Mouse (Mus musculus) liver, embryonic 15.5 days (tissue): Measurements from ENCODE around the gene Mmgt1. TPM values are rescaled to one million over a fixed set of nuclear protein-coding genes. Genes with fewer than 3 reads are reported as not detected.
A peak's percentile ranks its signal among the peaks of the same experiment; 100 is the strongest.

Experiments used
- ATAC-seq: fragments of 200-750 bp; cut with Nextera tagmentation; 2 replicates; pipeline ENCODE4 v1.8.0; 2017; ENCODE audit warnings: moderate number of reproducible peaks, mild to moderate bottlenecking, moderate library complexity; ENCODE audit not compliant: insufficient read depth
- H3K27ac ChIP-seq: fragments of 300-500 bp; sonication (generic); replicated peaks from 2 replicates; pipeline ENCODE4 v1.5.1; 2015; ENCODE audit warnings: mild to moderate bottlenecking, inconsistent platforms
- H3K27me3 ChIP-seq: fragments of 300-500 bp; sonication (generic); 2 replicates; pipeline ENCODE4 v1.6.1; 2015; ENCODE audit warnings: mild to moderate bottlenecking, inconsistent platforms
- H3K36me3 ChIP-seq: fragments of 300-500 bp; sonication (generic); replicated peaks from 2 replicates; pipeline ENCODE4 v1.6.1; 2015; ENCODE audit warnings: moderate library complexity, mild to moderate bottlenecking, inconsistent platforms
- H3K4me1 ChIP-seq: fragments of 300-500 bp; sonication (generic); replicated peaks from 2 replicates; pipeline ENCODE4 v1.6.1; 2015; ENCODE audit warnings: inconsistent platforms
- H3K4me2 ChIP-seq: fragments of 300-500 bp; sonication (generic); 2 replicates; pipeline ENCODE4 v1.6.1; 2015; ENCODE audit warnings: moderate library complexity, mild to moderate bottlenecking, inconsistent platforms
- H3K4me3 ChIP-seq: fragments of 300-500 bp; sonication (generic); replicated peaks from 2 replicates; pipeline ENCODE4 v1.5.1; 2015; ENCODE audit warnings: mild to moderate bottlenecking, inconsistent platforms
- H3K9ac ChIP-seq: fragments of 300-500 bp; sonication (generic); 2 replicates; pipeline ENCODE4 v1.6.1; 2015; ENCODE audit warnings: moderate library complexity, mild to moderate bottlenecking, inconsistent platforms
- H3K9me3 ChIP-seq: fragments of 300-500 bp; sonication (generic); replicated peaks from 2 replicates; pipeline ENCODE4 v1.6.1; 2016; ENCODE audit warnings: inconsistent platforms
- WGBS: fragments of 180-500 bp; shearing (Covaris S2); methylation state at CpG from one replicate; pipeline ENCODE4 v1.1.7; 2015; ENCODE audit warnings: mixed read lengths; ENCODE audit not compliant: insufficient replicate concordance; 5-methylcytosine and 5-hydroxymethylcytosine counted together
- microRNA-seq: library from miRNA; unstranded; fragments of <30 nt; microRNA quantifications from one replicate; pipeline ENCODE4, GENCODE M21; 2016
- polyA plus RNA-seq: library from polyadenylated mRNA; unstranded; fragments of >200 nt; fragmentation: Nextera tagmentation; extraction: Ambion mirVana; gene quantifications from 2 replicates; pipeline ENCODE4 v1.2.1, GENCODE M21; 2015

The Mmgt1 gene
- polyA plus RNA-seq, 1 experiment from 2014 or later = 7.9 TPM

DNA sequence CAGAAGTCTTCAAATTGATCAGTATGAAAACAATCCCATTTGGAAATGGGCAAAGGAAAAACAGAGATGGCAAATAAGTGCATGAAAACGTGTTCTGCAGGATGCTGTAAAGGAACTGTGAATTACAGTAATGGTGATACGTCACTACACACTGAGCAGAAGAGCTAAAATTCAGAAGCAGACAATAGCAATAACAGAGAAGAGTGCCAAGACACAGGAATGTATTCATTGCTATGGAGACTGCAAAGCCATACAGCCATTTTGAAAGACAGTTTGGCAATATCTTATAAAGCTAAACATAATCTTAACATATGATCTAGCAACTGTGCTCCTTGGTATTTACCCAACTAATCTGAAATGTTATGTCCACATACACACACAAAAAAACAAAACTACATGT lies 19.7 kb downstream of the Mmgt1 start:
- Histone ChIP-seq H3K9ac (no peak overlapping the region), H3K27ac (no peak overlapping the region), H3K9me3 (no peaks in the 10 kb centered on the region), H3K27me3 (no peaks in the 10 kb centered on the region), H3K4me1 (no peaks in the 10 kb centered on the region), H3K36me3 (no peaks in the 10 kb centered on the region), H3K4me3 (no peak overlapping the region), H3K4me2 (no peak overlapping the region)
- 60% methylated on average over 2 of the region's 2 CpGs for WGBS
- ATAC-seq = no peak

DNA sequence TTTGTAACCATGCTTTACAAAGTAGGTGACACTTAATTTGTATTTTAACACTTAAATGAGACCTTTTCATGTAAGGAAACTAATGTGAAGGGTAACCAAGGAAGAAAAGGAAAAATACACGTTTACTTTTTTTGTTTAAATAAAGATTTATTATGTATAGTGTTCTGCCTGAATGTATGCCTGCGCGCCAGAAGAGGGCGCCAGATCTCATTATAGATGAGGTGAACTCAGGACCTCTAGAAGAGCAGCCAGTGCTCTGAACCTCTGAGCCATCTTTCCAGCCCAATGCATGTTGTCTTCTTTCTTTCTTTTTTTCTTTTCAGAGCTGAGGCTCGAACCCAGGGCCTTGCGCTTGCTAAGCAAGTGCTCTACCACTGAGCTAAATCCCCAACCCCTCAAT lies 25.4 kb downstream of the Mmgt1 start:
- ATAC-seq = no peak
- WGBS = 8% methylated on average over 6 of the region's 6 CpGs

DNA sequence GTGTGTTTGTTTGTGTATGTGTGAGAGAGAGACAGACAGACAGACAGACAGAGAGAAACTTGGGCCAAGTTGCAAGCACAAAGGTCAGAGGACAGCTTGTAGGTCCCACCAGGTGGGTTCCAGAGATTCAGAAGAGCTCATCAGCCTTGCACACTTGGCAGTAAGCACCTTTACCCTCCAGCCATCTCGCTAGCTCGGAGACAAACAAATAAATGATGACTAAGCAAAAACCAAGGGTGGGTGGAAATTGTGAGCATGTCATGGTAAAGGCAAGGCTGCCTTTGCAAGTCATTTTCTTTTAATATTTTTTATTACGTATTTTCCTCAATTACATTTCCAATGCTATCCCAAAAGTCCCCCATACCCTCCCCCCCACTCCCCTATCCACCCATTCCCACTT lies 44.3 kb downstream of the Mmgt1 start:
- Histone ChIP-seq H3K9ac (no peak overlapping the region), H3K27ac (no peak overlapping the region), H3K27me3 (no peaks in the 10 kb centered on the region), H3K4me1 (no peaks in the 10 kb centered on the region), H3K9me3 (no peaks in the 10 kb centered on the region), H3K36me3 (no peaks in the 10 kb centered on the region), H3K4me3 (no peak overlapping the region), H3K4me2 (no peak overlapping the region)
- 57% methylated on average over 3 of the region's 3 CpGs for WGBS
- no peak for ATAC-seq

More for the DNA sequence above, 25.4 kb downstream of the Mmgt1 start:
- H3K4me2 ChIP-seq = no peak overlapping the region
- no peak overlapping the region for H3K4me3 ChIP-seq
- no peak overlapping the region for H3K27ac ChIP-seq
- H3K36me3 ChIP-seq = no peaks in the 10 kb centered on the region
- H3K27me3 ChIP-seq = no peaks in the 10 kb centered on the region
- H3K9me3 ChIP-seq = no peaks in the 10 kb centered on the region
- H3K4me1 ChIP-seq = no peaks in the 10 kb centered on the region
- no peak overlapping the region for H3K9ac ChIP-seq

DNA sequence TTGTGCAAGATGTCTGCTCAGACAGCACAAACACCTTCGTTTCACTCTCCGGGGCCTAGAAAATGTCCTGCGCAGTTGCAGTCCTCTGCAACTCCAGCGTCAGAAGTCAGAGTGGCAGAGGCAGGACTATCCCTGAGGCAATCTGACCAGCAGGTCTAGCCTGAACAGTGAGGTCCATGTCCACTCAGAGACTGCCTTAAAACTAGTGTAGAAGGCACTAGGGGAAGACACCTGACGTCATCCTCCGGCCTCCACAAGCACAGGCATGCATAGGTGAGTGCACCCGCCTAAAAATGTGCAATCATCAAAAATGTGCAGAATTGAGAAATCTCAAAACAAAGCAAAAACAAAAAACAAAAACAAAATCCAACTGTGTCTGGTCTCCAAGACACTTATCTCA lies 48.4 kb downstream of the Mmgt1 start, which contains the start of gene Gm648:
TSS of gene Gm648 (minus strand) at position 101 of the 400 bp plus-strand sequence.
- H3K36me3 ChIP-seq = no peaks in the 10 kb centered on the region
- H3K27ac ChIP-seq = no peak within 1 kb of the TSS
- no peaks in the 10 kb centered on the region for H3K4me1 ChIP-seq
- no peak within 1 kb of the TSS for H3K4me2 ChIP-seq
- H3K9ac ChIP-seq = no peak within 1 kb of the TSS
- no peak within 1 kb of the TSS for H3K4me3 ChIP-seq
- H3K27me3 ChIP-seq = no peaks in the 10 kb centered on the region
- no peak for ATAC-seq
- WGBS = 70% methylated on average over 7 of the region's 7 CpGs
- H3K9me3 ChIP-seq = no peaks in the 10 kb centered on the region

DNA sequence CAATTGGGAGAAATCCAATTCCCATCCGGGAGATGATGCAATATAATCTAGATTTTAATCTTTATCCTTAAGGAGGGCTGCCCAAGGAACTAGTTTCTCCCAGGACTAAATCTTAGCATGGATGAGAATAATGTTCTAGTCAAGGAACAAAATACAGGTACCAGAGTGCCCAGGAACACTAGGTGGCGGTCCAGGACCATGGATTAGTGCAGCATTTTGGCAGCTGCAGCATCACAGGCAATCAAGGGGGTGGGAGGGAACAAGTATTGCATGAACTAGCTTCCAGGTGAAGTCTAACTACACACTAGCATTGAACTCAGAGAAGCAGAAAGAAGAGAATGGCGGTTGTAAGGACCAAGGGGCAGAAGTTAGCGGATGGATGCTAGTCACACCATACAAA lies 60.7 kb downstream of the Mmgt1 start:
- 41% methylated on average over 4 of the region's 4 CpGs for WGBS
- no peak overlapping the region for H3K9ac ChIP-seq
- H3K4me1 ChIP-seq = no peaks in the 10 kb centered on the region
- H3K36me3 ChIP-seq = no peaks in the 10 kb centered on the region
- no peak overlapping the region for H3K4me2 ChIP-seq
- no peaks in the 10 kb centered on the region for H3K9me3 ChIP-seq
- no peak overlapping the region for H3K4me3 ChIP-seq
- H3K27ac ChIP-seq = no peak overlapping the region
- no peaks in the 10 kb centered on the region for H3K27me3 ChIP-seq
- no peak for ATAC-seq

Small RNA genes within 50 kb of the gene (microRNA-seq; reads per million reads assigned to microRNA genes)
- gene Mir5116 = 2.8 reads per million, percentile 3 among the genes with 10 or more reads in this experiment

Other genes with a start within 250 kb of the Mmgt1 start
- 0.33 and 0.50 TPM in 2 replicates for gene Smim10l2a, start 223.5 kb downstream of the Mmgt1 start, polyA plus RNA-seq
- gene Gm2174, start 150.1 kb downstream of the Mmgt1 start, polyA plus RNA-seq = 1.4 and 1.7 TPM in 2 replicates
- 39.8 and 43.7 TPM in 2 replicates for gene Ints6l, start 143.2 kb downstream of the Mmgt1 start, polyA plus RNA-seq
- gene Gm10477, start 73.3 kb downstream of the Mmgt1 start, polyA plus RNA-seq = not detected in 2 replicates
- not detected in 2 replicates for gene Gm648, start 48.5 kb downstream of the Mmgt1 start, polyA plus RNA-seq
- 2.7 and 3.6 TPM in 2 replicates for gene Slc9a6, start 11.7 kb upstream of the Mmgt1 start, polyA plus RNA-seq
- 17.6 and 22.2 TPM in 2 replicates for gene Fhl1, start 133.7 kb upstream of the Mmgt1 start, polyA plus RNA-seq
- 0.09 and 0.36 TPM in 2 replicates for gene Map7d3, start 224.3 kb upstream of the Mmgt1 start, polyA plus RNA-seq